In the genomic region with DNA sequence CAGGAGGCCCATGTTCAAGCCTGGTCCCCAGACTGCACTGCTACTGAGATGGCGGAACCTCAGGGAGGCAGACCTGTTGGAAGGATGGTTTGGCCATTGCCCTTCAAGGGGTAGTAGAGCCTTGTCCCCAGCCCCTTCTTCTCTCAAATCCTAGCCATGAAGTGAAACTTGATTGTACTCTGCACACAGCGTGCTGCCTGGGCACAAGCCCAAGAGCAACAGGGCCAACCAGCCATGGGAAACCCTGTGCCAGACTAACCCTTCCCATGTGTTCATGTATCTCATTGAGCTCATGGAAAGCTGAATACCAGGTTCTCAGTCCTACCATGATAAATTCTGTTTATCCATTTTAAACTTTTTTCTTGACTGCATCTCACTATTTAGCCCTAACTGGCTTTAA, we compare ENCODE assay signal across 26 mouse cellular contexts. TPM values are rescaled to one million over a fixed set of nuclear protein-coding genes. Genes with fewer than 3 reads are reported as not detected.
DNase-seq lines count a peak whose midpoint lies in the region; ATAC-seq and TF ChIP-seq lines count a peak whose summit lies in the region.
"Had no signal": no experiment of that assay in that cellular context is flagged by ENCODE, and none has a peak within 500 bp of the region (broad histone marks: within the 10 kb centered on the region; RNA-seq: fewer than 3 reads in every experiment).

No protein-coding gene starts in this region.

- no peak for TF ChIP-seq CTCF in liver, adult 2 months (IDR thresholded peaks at IDR 0.05; ENCODE audit: low read depth, low read length)

- no peaks in the 10 kb centered on the region for H3K79me2 ChIP-seq in liver, adult 2 months (ENCODE audit: control insufficient read depth, insufficient read depth, low read length)

- H3K27me3 ChIP-seq in heart, embryonic 15.5 days = no peaks in the 10 kb centered on the region
- H3K27me3 ChIP-seq in liver, adult 2 months (ENCODE audit: control insufficient read depth, insufficient read depth, low read length) = no peaks in the 10 kb centered on the region
- H3K27me3 ChIP-seq in liver, embryonic 11.5 days (replicated peaks; ENCODE audit: control insufficient read depth, insufficient read depth, low read length) = no peaks in the 10 kb centered on the region
- H3K27me3 ChIP-seq: embryonic facial prominence, embryonic 15.5 days had no signal

- no peak overlapping the region for H3K4me3 ChIP-seq in heart, embryonic 15.5 days
- H3K4me3 ChIP-seq in liver, adult 2 months (ENCODE audit: insufficient read depth, low read depth, low read length) = no peak overlapping the region
- no peak overlapping the region for H3K4me3 ChIP-seq in liver, embryonic 11.5 days (ENCODE audit: low read depth, low read length)
- H3K4me3 ChIP-seq: embryonic facial prominence, embryonic 15.5 days; myocyte had no signal

- no peak for ATAC-seq in heart, embryonic 15.5 days (replicated peaks; ENCODE audit: insufficient number of reproducible peaks, insufficient read depth, low FRiP score, low read depth)
- no peak for ATAC-seq in liver, embryonic 11.5 days (replicated peaks; ENCODE audit: low FRiP score)
- ATAC-seq: CD4-positive, CD25-positive, alpha-beta regulatory T cell, adult 4 months had no signal

- no peak overlapping the region for H3K9ac ChIP-seq in heart, embryonic 15.5 days
- H3K9ac ChIP-seq in liver, adult 2 months (ENCODE audit: low read depth, low read length) = no peak overlapping the region
- no peak overlapping the region for H3K9ac ChIP-seq in liver, embryonic 11.5 days (ENCODE audit: low read depth, low read length)
- H3K9ac ChIP-seq: embryonic facial prominence, embryonic 15.5 days; liver, embryonic 14.5 days had no signal

- intact Hi-C loops in heart, postnatal 25 days (cut with DNase I) = loop anchor here (5.0 kb wide), 1 partner anchor 131 kb away; a partner anchor contains a TSS

- 74% methylated on average over 2 of the region's 2 CpGs for WGBS in heart, embryonic 15.5 days
- 50% methylated on average over 2 of the region's 2 CpGs for WGBS in liver, adult 2 months
- WGBS in liver, embryonic 11.5 days = 98% methylated on average over 2 of the region's 2 CpGs

- no peak for TF ChIP-seq POLR2A in liver, adult 2 months (IDR thresholded peaks at IDR 0.05; ENCODE audit: extremely low read depth, insufficient read depth, low read length)

- H3K36me3 ChIP-seq in heart, embryonic 15.5 days = no peaks in the 10 kb centered on the region
- no peaks in the 10 kb centered on the region for H3K36me3 ChIP-seq in liver, adult 2 months (ENCODE audit: control insufficient read depth, insufficient read depth, low read length)
- no peaks in the 10 kb centered on the region for H3K36me3 ChIP-seq in liver, embryonic 11.5 days (ENCODE audit: control insufficient read depth, insufficient read depth, low read length)
- H3K36me3 ChIP-seq: embryonic facial prominence, embryonic 15.5 days had no signal

- peaks cover 22% of the 10 kb centered on the region for H3K4me1 ChIP-seq in heart, embryonic 15.5 days (replicated peaks)
- peaks cover 15% of the 10 kb centered on the region for H3K4me1 ChIP-seq in liver, adult 2 months (ENCODE audit: control insufficient read depth, insufficient read depth, low read length)
- H3K4me1 ChIP-seq in liver, embryonic 11.5 days (replicated peaks; ENCODE audit: control insufficient read depth, insufficient read depth, low read length) = peaks cover 18% of the 10 kb centered on the region

- DNase-seq in adrenal gland, postnatal 14 days = peak; percentile 32
- no peak for DNase-seq in adrenal gland, postnatal 4 days (ENCODE audit: low spot score in 2 of 2)
- DNase-seq in heart, postnatal 25 days (ENCODE audit: low spot score) = no peak
- DNase-seq in liver, adult 2 months (ENCODE audit: extremely low read depth, low read depth, low spot score) = peak; percentile 73
- DNase-seq in liver, embryonic 11.5 days (ENCODE audit: low spot score) = no peak
- peak; percentile 62 for DNase-seq in NIH3T3 (ENCODE audit: low read depth)
- DNase-seq in right cerebral cortex, adult 18-20 months = no peak
- DNase-seq: cerebellum, adult 9-10 months; kidney, adult 11 months; midbrain, embryonic 14.5 days; thymus, adult 18-20 months; thymus, postnatal 4 days had no signal

- H3K27ac ChIP-seq in heart, embryonic 15.5 days = peak overlapping the region; percentile 42
- no peak overlapping the region for H3K27ac ChIP-seq in liver, adult 2 months (replicated peaks; ENCODE audit: insufficient read depth, low read depth, low read length)
- H3K27ac ChIP-seq in liver, embryonic 11.5 days (ENCODE audit: low read depth, low read length) = no peak overlapping the region
- H3K27ac ChIP-seq: embryonic facial prominence, embryonic 15.5 days; liver, embryonic 14.5 days had no signal

- H3K9me3 ChIP-seq in heart, embryonic 15.5 days (replicated peaks) = no peaks in the 10 kb centered on the region
- H3K9me3 ChIP-seq in liver, embryonic 11.5 days (ENCODE audit: control insufficient read depth, low read length) = no peaks in the 10 kb centered on the region
- H3K9me3 ChIP-seq: embryonic facial prominence, embryonic 15.5 days; G1E had no signal

- no peak overlapping the region for H3K4me2 ChIP-seq in heart, embryonic 15.5 days
- no peak overlapping the region for H3K4me2 ChIP-seq in liver, embryonic 11.5 days
- H3K4me2 ChIP-seq: embryonic facial prominence, embryonic 15.5 days had no signal

RNA-seq across cellular contexts. Expression of a gene that starts 3.2 kb away (rescaled TPM):
- 56.5 and 60.0 TPM in 2 replicates for total RNA-seq in adrenal gland, postnatal 14 days (2021)
- 10 to 100 TPM; 53.2 to 54.8 TPM for total RNA-seq in adrenal gland, postnatal 4 days (2021)
- 49.9 and 50.2 TPM in 2 replicates for polyA plus RNA-seq in heart, embryonic 15.5 days (2015; fragmentation: Nextera tagmentation; extraction: Ambion mirVana)
- total RNA-seq in heart, postnatal 25 days (2021) = 10 to 100 TPM; 51.4 to 52.3 TPM
- total RNA-seq in liver, adult 2 months (2014; rRNA removed) = 36.6 and 40.3 TPM in 2 replicates
- 39.7 and 48.5 TPM in 2 replicates for polyA plus RNA-seq in liver, adult 2 months (2012; rRNA removed)
- polyA plus RNA-seq in liver, embryonic 11.5 days (2014; fragmentation: Nextera tagmentation; extraction: Ambion mirVana) = 103 and 110 TPM in 2 replicates

RNA-seq across cellular contexts. Expression of a gene that starts 21.2 kb away (rescaled TPM):
- 51.0 and 60.5 TPM in 2 replicates for total RNA-seq in adrenal gland, postnatal 14 days (2021)
- 10 to 100 TPM; 67.7 to 72.2 TPM for total RNA-seq in adrenal gland, postnatal 4 days (2021)
- polyA plus RNA-seq in heart, embryonic 15.5 days (2015; fragmentation: Nextera tagmentation; extraction: Ambion mirVana) = 3.5 and 4.1 TPM in 2 replicates
- total RNA-seq in heart, postnatal 25 days (2021) = 10 to 100 TPM; 25.2 to 29.6 TPM
- 119 and 154 TPM in 2 replicates for total RNA-seq in liver, adult 2 months (2014; rRNA removed)
- 72.7 and 78.8 TPM in 2 replicates for polyA plus RNA-seq in liver, adult 2 months (2012; rRNA removed)
- 1.7 and 2.5 TPM in 2 replicates for polyA plus RNA-seq in liver, embryonic 11.5 days (2014; fragmentation: Nextera tagmentation; extraction: Ambion mirVana)

RNA-seq across cellular contexts. Expression of a gene that starts 34.5 kb away (rescaled TPM):
- total RNA-seq in adrenal gland, postnatal 14 days (2021) = not detected in 2 replicates
- total RNA-seq in adrenal gland, postnatal 4 days (2021) = not detected
- 0.35 TPM in 1 of 2 replicates, not detected in the other for polyA plus RNA-seq in heart, embryonic 15.5 days (2015; fragmentation: Nextera tagmentation; extraction: Ambion mirVana)
- not detected for total RNA-seq in heart, postnatal 25 days (2021)
- not detected in 2 replicates for total RNA-seq in liver, adult 2 months (2014; rRNA removed)
- not detected in 2 replicates for polyA plus RNA-seq in liver, adult 2 months (2012; rRNA removed)
- polyA plus RNA-seq in liver, embryonic 11.5 days (2014; fragmentation: Nextera tagmentation; extraction: Ambion mirVana) = not detected in 2 replicates
- total RNA-seq: G1E; gastrocnemius, adult 18-20 months; gastrocnemius, postnatal 4 days; layer of hippocampus, adult 18-20 months; left cerebral cortex, postnatal 10 days had no signal
- polyA plus RNA-seq: CD4-positive, CD25-positive, alpha-beta regulatory T cell, adult 4 months; forebrain, embryonic 11.5 days; G1E; hindbrain, embryonic 11.5 days; kidney, embryonic 16.5 days; liver, embryonic 14.5 days; lung, embryonic 16.5 days; midbrain, embryonic 14.5 days; myocyte had no signal

Comparison
In these comparisons a context has a peak if more than half of its experiments do, and no peak if none do; other contexts are left out.
1. DNase-seq: peak in adrenal gland, postnatal 14 days (single experiment), liver, adult 2 months (single experiment) and NIH3T3 (single experiment); none in adrenal gland, postnatal 4 days (0 of 2), heart, postnatal 25 days (single experiment), liver, embryonic 11.5 days (single experiment) and right cerebral cortex, adult 18-20 months (single experiment).